Mouse (Mus musculus): ENCODE data around the gene Cacna1e.

Cacna1e gene

DNA sequence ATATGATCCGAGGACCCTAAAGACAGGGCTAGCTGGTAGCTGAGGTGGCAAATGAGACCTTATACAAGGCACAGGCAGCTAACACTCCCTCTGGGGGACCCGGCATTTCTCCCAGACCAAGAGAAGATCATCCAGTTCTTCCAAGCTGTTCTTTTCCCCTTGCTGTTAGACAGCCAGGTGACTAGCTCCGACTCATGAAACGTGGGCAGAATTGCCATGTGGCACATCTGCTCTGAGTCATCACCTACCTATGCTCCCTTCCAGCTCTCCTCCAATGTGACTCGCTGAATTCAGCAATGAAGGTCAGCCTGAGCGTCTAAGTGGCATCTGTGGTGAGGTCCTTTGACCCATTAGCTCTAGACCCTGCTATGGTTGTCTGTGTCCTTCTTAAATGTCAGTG is 355.5 kb downstream of the Cacna1e start:
- DNase-seq (ENCODE audit: low spot score in 2 of 2): no peak

DNA sequence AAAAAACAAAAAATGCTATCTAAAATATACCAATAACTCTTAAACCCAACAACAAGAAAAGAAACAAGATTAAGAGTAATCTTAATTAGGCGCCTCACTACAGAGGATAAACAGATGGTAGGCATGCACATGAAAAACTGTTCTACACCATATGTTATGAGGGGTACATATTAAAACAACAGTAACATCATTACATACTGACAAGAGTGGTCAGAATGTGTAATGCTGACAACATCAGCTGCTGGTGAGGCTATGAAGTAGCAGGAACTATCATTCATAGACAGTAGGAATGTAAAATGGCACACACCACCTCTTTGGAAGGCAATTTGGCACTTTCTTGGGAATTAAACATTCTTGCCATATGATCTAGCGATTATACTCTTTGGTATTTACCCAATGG is 363.6 kb downstream of the Cacna1e start:
- DNase-seq (ENCODE audit: low spot score in 2 of 2): no peak

DNA sequence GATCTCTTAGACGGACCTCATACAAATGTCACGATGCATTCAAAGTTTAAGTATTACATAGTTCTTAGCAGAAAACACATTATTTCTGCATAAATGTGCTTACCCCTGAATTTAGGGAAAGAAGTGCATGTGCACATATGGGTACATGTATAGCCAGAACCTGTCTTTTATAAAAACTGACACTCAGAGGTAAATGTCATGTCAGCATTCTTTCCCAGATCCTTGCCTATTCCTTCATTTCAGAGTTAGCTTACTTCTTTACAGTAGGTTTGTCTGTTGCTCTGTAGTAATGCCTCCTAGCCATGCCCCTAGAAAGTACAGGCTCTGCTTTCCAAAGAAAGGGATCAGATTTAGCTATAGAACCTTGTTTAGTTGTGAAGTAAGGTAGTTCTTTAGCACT is 369.0 kb downstream of the Cacna1e start:
- no peak for DNase-seq (ENCODE audit: low spot score in 2 of 2)

GRCm38 (mm10) chr1:154511736-154512135 is 372.6 kb downstream of the Cacna1e start:
- DNase-seq (ENCODE audit: low spot score in 2 of 2): no peak

DNA sequence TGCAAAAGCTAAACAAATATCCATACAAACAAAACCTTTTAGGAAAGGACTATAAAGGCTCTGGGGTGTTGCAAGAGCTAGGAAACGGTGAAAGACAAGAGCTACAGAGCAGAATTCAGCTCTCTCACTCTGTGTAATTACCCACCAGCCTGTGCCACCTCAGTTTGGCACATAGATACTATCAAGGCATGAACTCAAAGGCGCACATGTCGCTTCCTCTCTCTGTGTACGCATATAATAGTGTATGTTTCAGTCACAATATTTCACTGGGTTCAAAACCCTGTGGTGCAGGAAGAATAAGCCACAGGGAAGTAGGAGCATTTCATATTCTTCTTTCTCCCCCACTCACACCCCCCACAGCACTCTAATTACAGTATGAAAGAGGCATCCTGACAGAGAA is 380.3 kb downstream of the Cacna1e start:
- no peak for DNase-seq (ENCODE audit: low spot score in 2 of 2)

DNA sequence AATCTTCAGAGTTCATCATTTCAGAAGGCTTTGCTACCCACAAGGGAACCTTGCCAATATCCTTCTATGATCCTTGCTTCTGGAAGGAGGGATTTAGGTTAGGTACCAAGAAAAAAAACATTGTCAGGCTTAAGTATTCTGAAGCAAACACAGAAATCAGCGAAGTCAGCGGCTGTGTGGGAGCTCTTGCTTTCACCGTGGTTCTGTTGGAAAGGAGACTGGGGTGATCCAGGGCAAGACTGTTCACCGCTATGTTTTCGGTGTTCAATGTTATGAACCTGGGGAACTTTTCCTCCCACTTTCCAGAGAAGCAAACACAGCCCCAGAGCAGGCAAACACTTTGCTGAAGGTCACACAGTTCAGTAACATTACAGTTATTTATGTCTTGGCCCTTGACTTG is 383.4 kb downstream of the Cacna1e start:
- DNase-seq (ENCODE audit: low spot score in 2 of 2): no peak

GRCm38 (mm10) chr1:154500187-154500866 is 384.0 kb downstream of the Cacna1e start:
- no peak for DNase-seq (ENCODE audit: low spot score in 2 of 2)

GRCm38 (mm10) chr1:154498821-154499220 is 385.5 kb downstream of the Cacna1e start:
- DNase-seq (ENCODE audit: low spot score in 2 of 2): no peak

DNA sequence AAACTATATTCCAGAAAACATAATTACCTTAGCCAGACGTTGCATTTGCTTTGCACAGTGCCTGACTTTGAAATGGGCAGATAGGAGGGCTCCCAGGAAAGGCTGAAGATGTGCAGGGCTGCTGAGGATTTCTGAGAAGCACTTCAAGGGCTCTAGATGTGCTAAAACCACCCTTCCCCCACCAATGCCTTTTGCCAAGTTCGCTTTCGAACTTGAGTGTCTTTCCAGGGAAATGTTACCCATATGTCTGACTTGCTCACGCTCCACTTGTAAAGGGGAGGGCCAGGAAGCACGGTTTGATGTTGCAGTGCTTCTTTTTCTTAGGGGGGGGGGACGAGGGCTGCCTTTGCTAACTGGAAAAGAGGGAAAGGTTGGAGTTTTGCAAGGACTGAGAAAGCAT is 393.2 kb downstream of the Cacna1e start:
- no peak for DNase-seq (ENCODE audit: low spot score in 2 of 2)

GRCm38 (mm10) chr1:154476671-154477070 is 407.6 kb downstream of the Cacna1e start:
- DNase-seq (ENCODE audit: low spot score in 2 of 2): no peak

DNA sequence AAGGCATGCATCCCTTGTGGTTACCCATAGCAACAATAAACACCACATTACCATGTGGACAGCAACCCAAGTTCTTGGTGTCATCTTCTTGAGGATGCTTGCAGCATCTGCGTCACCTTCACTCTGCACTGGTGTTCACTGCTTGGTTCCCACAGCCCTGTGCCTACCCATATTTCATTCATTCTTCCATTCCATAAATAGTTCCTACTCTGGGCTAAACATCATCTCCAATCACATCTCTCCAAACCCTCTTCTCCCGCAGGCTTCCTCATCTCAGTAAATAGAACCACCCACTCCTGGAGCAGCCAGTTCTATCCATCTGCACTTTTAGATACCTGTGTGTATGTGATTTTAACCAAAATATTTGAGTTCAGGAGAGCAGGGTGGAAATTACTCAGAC is 408.6 kb downstream of the Cacna1e start:
- no peak for DNase-seq (ENCODE audit: low spot score in 2 of 2)

GRCm38 (mm10) chr1:154474156-154474555 is 410.1 kb downstream of the Cacna1e start:
- DNase-seq (ENCODE audit: low spot score in 2 of 2): no peak

- no peak for DNase-seq (ENCODE audit: low spot score in 2 of 2)
Observed at GRCm38 (mm10) chr1:154467265-154467664, 417.0 kb downstream of the Cacna1e start.

- no peak for DNase-seq (ENCODE audit: low spot score in 2 of 2)
Observed at GRCm38 (mm10) chr1:154461521-154461920, 422.8 kb downstream of the Cacna1e start.

DNA sequence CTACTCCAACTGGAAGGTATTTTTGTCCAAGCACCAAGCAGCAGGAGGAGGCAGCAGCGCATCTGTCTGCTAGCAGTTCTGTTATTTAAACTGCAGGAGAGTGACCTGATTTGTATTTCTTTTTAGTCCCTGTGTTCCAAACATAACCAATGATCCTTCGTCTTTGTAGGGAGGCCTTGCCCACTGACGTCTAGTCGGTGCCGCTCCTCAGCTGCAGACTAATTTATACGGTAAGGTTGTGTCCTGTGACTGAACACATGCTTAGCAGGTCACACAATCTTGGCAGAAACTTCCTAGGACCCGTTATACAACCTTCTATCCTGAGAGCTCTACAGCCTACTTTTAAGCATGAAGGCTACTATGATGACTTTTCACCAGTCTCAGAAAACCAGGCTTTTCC is 424.2 kb downstream of the Cacna1e start:
- DNase-seq (ENCODE audit: low spot score in 2 of 2): no peak

DNA sequence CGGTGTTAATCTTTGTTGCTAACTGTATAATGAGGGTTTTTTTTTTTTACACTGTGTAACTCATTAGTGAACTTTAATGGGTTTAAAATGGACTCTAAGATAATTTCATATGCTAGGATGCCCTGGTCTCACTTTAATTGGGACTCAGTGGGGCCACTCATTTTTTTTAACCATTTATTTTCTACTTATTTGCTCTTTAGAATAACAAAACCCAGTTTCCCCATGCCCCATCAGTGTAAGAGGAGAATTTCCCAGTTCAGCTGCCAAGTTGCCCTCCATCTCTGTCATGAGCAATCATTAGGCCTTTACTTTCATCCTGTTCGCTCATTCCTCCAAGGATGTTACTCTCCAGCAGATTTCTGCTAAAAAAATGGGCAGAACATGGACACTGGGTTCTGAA is 425.7 kb downstream of the Cacna1e start:
- DNase-seq (ENCODE audit: low spot score in 2 of 2): no peak

- no peak for DNase-seq (ENCODE audit: low spot score in 2 of 2)
Observed at GRCm38 (mm10) chr1:154450799-154451198, 433.5 kb downstream of the Cacna1e start.

DNA sequence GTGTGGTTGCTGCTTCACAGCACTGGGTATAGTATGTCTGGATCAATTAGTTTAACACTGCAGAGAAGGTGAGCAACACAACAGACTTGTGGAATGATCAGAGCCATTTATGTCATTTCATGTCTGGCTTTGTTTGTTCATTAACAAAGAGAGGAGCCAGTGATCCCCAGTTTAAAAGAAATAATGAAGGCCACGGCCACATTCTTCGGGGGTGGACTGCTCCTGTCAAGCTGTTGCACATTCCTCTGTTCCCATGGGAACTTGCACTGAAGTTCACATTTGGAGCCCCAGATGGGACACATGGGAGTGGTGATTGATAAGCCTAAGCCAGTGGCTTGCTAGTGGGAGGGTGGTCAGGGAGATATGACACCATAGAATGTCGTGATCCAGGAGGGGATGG is 437.8 kb downstream of the Cacna1e start:
- DNase-seq (ENCODE audit: low spot score in 2 of 2): no peak

DNA sequence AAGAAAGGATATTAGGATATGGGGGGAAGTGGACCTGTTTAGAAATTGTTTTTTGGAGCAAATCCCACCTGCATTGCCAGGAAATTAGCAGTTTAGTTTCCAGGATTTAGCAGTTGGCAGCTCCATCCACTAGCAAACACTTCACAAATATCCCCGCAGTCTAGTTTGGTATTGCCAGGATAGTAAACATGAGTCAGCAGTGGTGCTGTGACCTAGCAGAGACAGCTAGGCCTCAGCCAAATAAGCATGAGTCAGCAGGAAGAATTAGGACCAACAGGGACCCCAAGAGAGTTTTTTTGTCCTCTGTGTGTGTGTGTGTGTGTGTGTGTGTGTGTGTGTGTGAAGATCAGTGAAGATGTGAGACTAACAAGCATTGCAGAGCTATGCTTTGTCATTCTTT is 450.8 kb downstream of the Cacna1e start:
- DNase-seq (ENCODE audit: low spot score in 2 of 2): no peak

- DNase-seq (ENCODE audit: low spot score in 2 of 2): no peak
Observed at GRCm38 (mm10) chr1:154433112-154433511, 451.2 kb downstream of the Cacna1e start.

- DNase-seq (ENCODE audit: low spot score in 2 of 2): no peak
Observed at GRCm38 (mm10) chr1:154428276-154428675, 456.0 kb downstream of the Cacna1e start.

DNA sequence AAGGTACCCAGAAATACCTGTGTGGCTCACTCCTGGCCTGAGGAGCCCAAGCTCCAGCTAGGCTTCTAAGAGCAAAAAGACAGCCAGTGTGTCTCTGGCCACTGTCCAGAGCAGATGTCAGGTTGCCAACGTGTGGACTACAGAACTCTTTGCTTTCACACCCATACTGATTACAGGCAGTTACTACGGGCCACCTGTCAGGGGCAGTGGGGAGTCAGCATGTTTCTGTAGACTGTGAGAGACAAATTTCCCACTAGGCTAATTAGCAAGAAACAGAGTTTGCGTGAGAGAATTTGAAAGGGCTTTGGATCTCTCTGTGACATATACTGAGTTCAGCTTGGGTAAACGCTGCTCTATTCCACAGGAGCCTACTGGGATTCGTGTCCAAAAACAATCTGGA is 466.0 kb downstream of the Cacna1e start:
- no peak for DNase-seq (ENCODE audit: low spot score in 2 of 2)

GRCm38 (mm10) chr1:154416384-154417155 is 467.7 kb downstream of the Cacna1e start:
- DNase-seq (ENCODE audit: low spot score in 2 of 2): no peak
